Mouse (Mus musculus) c-Kit-negative CD71-positive TER-119-positive erythroid progenitor cells, embryonic 14.5 days (primary cell): ENCODE results near the gene Igsf9.

ENCODE experiments used
- DNase-seq: peaks from one replicate; pipeline ENCODE4 v3.0.0-alpha.2; 2013; ENCODE audit warnings: low read depth, low spot score

Gene Igsf9

GRCm38 (mm10) chr1:172518013-172518412 is 36.4 kb downstream of the Igsf9 start:
- no peak for DNase-seq

GRCm38 (mm10) chr1:172519644-172520043 is 38.1 kb downstream of the Igsf9 start:
- no peak for DNase-seq

GRCm38 (mm10) chr1:172520576-172521440 is 39.2 kb downstream of the Igsf9 start, which contains the start of gene Cfap45:
Cfap45 (plus strand) TSS chr1:172520801.
- no peak for DNase-seq

GRCm38 (mm10) chr1:172522524-172522923 is 40.9 kb downstream of the Igsf9 start:
- DNase-seq: no peak

GRCm38 (mm10) chr1:172523699-172524101 is 42.1 kb downstream of the Igsf9 start:
- no peak for DNase-seq

GRCm38 (mm10) chr1:172525027-172525764 is 43.6 kb downstream of the Igsf9 start:
- no peak for DNase-seq

- no peak for DNase-seq
These were observed 44.4 kb downstream of the Igsf9 start for GRCm38 (mm10) chr1:172525971-172526370.

GRCm38 (mm10) chr1:172526380-172527081 is 44.9 kb downstream of the Igsf9 start:
- no peak for DNase-seq

- DNase-seq: no peak
These were observed 45.8 kb downstream of the Igsf9 start for GRCm38 (mm10) chr1:172527431-172527830.

GRCm38 (mm10) chr1:172528701-172529100 is 47.1 kb downstream of the Igsf9 start:
- DNase-seq: no peak

GRCm38 (mm10) chr1:172530544-172531220 is 49.1 kb downstream of the Igsf9 start:
- no peak for DNase-seq

- DNase-seq: no peak
These were observed 51.0 kb downstream of the Igsf9 start for GRCm38 (mm10) chr1:172532551-172532950.

- no peak for DNase-seq
These were observed 53.5 kb downstream of the Igsf9 start for GRCm38 (mm10) chr1:172535116-172535515.

GRCm38 (mm10) chr1:172539827-172540226 is 58.2 kb downstream of the Igsf9 start:
- no peak for DNase-seq

GRCm38 (mm10) chr1:172540283-172540820 is 58.8 kb downstream of the Igsf9 start:
- DNase-seq: no peak

GRCm38 (mm10) chr1:172546062-172546461 is 64.5 kb downstream of the Igsf9 start:
- no peak for DNase-seq
